Mouse (Mus musculus) CD8-positive naive resting alpha-beta T cell, adult 57 days (primary cell): ENCODE data around the gene Cpxm2. TPM values are rescaled to one million over a fixed set of nuclear protein-coding genes. Genes with fewer than 3 reads are reported as not detected.

ENCODE experiments used
- total RNA-seq: library from RNA; stranded (reverse); gene quantifications from one replicate; pipeline ENCODE4 v1.2.4, GENCODE M21; 2023

Cpxm2 gene
- total RNA-seq: not detected

DNA sequence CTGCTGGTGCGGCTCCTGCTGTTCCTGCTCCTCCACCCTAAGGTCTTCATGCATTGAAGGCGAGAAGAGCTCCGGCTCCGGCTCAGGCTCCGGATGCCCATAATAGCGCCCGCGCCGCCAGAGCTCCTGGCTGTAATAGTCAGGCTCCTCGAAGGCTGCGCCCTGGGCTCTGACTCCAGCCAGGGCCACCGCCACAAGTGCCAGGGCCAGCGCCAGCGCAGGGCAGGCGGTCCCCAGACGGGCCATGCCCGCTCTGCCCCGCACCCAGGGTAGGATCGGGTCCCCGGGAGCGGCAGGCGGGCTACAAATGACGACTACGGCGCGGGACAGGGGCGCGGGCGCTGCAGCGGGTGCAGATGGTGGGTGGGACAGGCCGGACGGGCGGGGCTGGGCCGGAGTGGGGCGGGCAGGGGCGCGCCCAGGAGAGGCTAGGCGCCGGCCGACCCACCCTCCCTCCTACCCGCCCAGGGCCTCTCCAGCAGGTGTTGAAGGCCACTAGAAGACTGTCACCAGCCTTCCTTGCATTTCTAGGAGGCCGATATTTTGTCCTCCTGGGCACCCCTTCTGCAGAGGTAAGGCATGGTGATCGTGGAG is at the start of gene Cpxm2:
TSS of gene Cpxm2 (minus strand) at position 372 of the 594 bp plus-strand sequence.

Other genes with a start within 250 kb of the Cpxm2 start
- gene Gpr26, start 188.3 kb downstream of the Cpxm2 start, total RNA-seq: not detected
- gene Chst15, start 162.5 kb upstream of the Cpxm2 start, total RNA-seq: 30.6 TPM